Mouse (Mus musculus): ENCODE measurements around the gene Rab5if. TPM values are rescaled to one million over a fixed set of nuclear protein-coding genes. Genes with fewer than 3 reads are reported as not detected.
A peak's percentile ranks its signal among the peaks of the same experiment; 100 is the strongest.
"Not testable (repeated sequence)": the region's sequence is repeated elsewhere in the genome, so short reads cannot be mapped to it uniquely, and the experiment has no call there.

Rab5if gene
- 113 and 160 TPM in 2 replicates for polyA plus RNA-seq (2012; rRNA removed)

GRCm38 (mm10) chr2:156862772-156863486 lies at the start of gene Rab5if:
TSS of gene Rab5if (plus strand) at chr2:156863128.
- H3K4me1 ChIP-seq (replicated peaks; ENCODE audit: control insufficient read depth, insufficient read depth, low read length), result peaks cover 8% of the 10 kb centered on the region
- peak; percentile 63 for TF ChIP-seq CTCF (IDR thresholded peaks at IDR 0.05; ENCODE audit: borderline replicate concordance, control insufficient read depth, extremely low read depth, insufficient read depth, low read length, poor library complexity)
- peak; percentile 74 for TF ChIP-seq POLR2A (IDR thresholded peaks at IDR 0.05; ENCODE audit: control insufficient read depth, extremely low read depth, insufficient read depth, low read length, poor library complexity)
- under 1% methylated on average over 94 of the region's 98 CpGs for WGBS
- H3K4me3 ChIP-seq (ENCODE audit: control insufficient read depth, insufficient read depth, low read length), result peak within 1 kb of the TSS; percentile 72
- H3K36me3 ChIP-seq (ENCODE audit: control insufficient read depth, insufficient read depth, low read length), result peaks cover 9% of the 10 kb centered on the region
- DNase-seq, result peak; percentile 98
- peak within 1 kb of the TSS; percentile 79 for H3K27ac ChIP-seq (ENCODE audit: control insufficient read depth, insufficient read depth, low read length)
- no peaks in the 10 kb centered on the region for H3K27me3 ChIP-seq (ENCODE audit: control insufficient read depth, insufficient read depth, low read length)

DNA sequence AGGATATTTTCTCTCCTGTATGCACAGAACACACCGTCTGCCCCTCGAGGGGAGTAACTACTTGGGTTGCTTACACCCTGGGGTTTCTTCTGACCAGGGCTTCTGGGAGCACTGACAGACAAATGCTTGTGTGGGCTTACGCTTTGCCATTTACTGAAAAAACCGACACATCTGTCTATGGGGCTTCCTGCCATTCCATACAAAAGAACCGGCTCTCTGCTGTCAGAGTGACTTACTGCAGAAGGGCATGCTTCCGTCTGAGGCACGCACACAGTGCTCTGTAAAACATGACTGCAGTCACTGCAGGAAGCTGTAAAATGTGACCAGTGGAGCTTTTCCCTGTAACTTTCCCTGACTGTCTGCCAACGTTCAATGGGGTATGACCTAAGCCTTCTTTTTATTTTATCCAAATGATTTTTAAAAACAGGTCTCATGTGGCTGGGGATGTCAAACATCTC lies 48.6 kb upstream of the Rab5if start:
- Histone ChIP-seq H3K27ac (ENCODE audit: control insufficient read depth, insufficient read depth, low read length) (no peak overlapping the region), H3K4me1 (replicated peaks; ENCODE audit: control insufficient read depth, insufficient read depth, low read length) (no peaks in the 10 kb centered on the region), H3K36me3 (ENCODE audit: control insufficient read depth, insufficient read depth, low read length) (no peaks in the 10 kb centered on the region), H3K27me3 (ENCODE audit: control insufficient read depth, insufficient read depth, low read length) (no peaks in the 10 kb centered on the region), H3K4me3 (ENCODE audit: control insufficient read depth, insufficient read depth, low read length) (no peak overlapping the region)
- no peak for TF ChIP-seq CTCF (IDR thresholded peaks at IDR 0.05; ENCODE audit: borderline replicate concordance, control insufficient read depth, extremely low read depth, insufficient read depth, low read length, poor library complexity)
- TF ChIP-seq POLR2A (IDR thresholded peaks at IDR 0.05; ENCODE audit: control insufficient read depth, extremely low read depth, insufficient read depth, low read length, poor library complexity), result no peak
- no peak for DNase-seq
- 21% methylated on average over 8 of the region's 8 CpGs for WGBS

- Histone ChIP-seq H3K27ac (ENCODE audit: control insufficient read depth, insufficient read depth, low read length) (no peak overlapping the region), H3K27me3 (ENCODE audit: control insufficient read depth, insufficient read depth, low read length) (no peaks in the 10 kb centered on the region), H3K4me3 (ENCODE audit: control insufficient read depth, insufficient read depth, low read length) (no peak overlapping the region), H3K36me3 (ENCODE audit: control insufficient read depth, insufficient read depth, low read length) (no peaks in the 10 kb centered on the region), H3K4me1 (replicated peaks; ENCODE audit: control insufficient read depth, insufficient read depth, low read length) (no peaks in the 10 kb centered on the region)
- TF ChIP-seq POLR2A (IDR thresholded peaks at IDR 0.05; ENCODE audit: control insufficient read depth, extremely low read depth, insufficient read depth, low read length, poor library complexity) (no peak), CTCF (IDR thresholded peaks at IDR 0.05; ENCODE audit: borderline replicate concordance, control insufficient read depth, extremely low read depth, insufficient read depth, low read length, poor library complexity) (no peak)
- WGBS, result 71% methylated on average over 5 of the region's 5 CpGs
- no peak for DNase-seq
Measured at GRCm38 (mm10) chr2:156814893-156815292, 48.0 kb upstream of the Rab5if start.

DNA sequence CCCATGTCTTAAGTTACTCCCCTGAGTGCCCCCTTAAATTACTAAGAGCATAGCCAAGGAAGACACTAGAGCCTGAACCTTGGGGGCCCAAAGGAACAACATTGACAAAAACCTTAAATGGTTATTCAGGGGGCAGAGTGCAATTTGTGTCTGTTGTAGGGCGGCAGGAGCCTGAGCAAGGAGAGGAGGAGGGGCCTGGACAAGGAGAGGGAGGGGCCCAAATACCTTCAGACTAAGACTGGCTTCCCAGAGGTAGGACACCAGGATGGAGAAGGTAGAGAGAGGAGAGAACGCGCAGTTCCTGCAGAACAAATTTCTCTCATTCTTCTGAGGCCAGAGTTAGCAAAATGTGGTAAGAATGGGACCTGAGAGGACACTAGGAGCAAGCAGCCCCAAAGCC lies 47.5 kb upstream of the Rab5if start:
- H3K27me3 ChIP-seq (ENCODE audit: control insufficient read depth, insufficient read depth, low read length), result no peaks in the 10 kb centered on the region
- DNase-seq, result no peak
- no peak overlapping the region for H3K27ac ChIP-seq (ENCODE audit: control insufficient read depth, insufficient read depth, low read length)
- no peak overlapping the region for H3K4me3 ChIP-seq (ENCODE audit: control insufficient read depth, insufficient read depth, low read length)
- 97% methylated on average over 3 of the region's 3 CpGs for WGBS
- H3K36me3 ChIP-seq (ENCODE audit: control insufficient read depth, insufficient read depth, low read length), result no peaks in the 10 kb centered on the region
- no peaks in the 10 kb centered on the region for H3K4me1 ChIP-seq (replicated peaks; ENCODE audit: control insufficient read depth, insufficient read depth, low read length)
- TF ChIP-seq POLR2A (IDR thresholded peaks at IDR 0.05; ENCODE audit: control insufficient read depth, extremely low read depth, insufficient read depth, low read length, poor library complexity) (no peak), CTCF (IDR thresholded peaks at IDR 0.05; ENCODE audit: borderline replicate concordance, control insufficient read depth, extremely low read depth, insufficient read depth, low read length, poor library complexity) (no peak)

GRCm38 (mm10) chr2:156816116-156816515 lies 46.8 kb upstream of the Rab5if start:
- Histone ChIP-seq H3K4me3 (ENCODE audit: control insufficient read depth, insufficient read depth, low read length) (no peak overlapping the region), H3K36me3 (ENCODE audit: control insufficient read depth, insufficient read depth, low read length) (no peaks in the 10 kb centered on the region), H3K4me1 (replicated peaks; ENCODE audit: control insufficient read depth, insufficient read depth, low read length) (no peaks in the 10 kb centered on the region), H3K27ac (ENCODE audit: control insufficient read depth, insufficient read depth, low read length) (no peak overlapping the region), H3K27me3 (ENCODE audit: control insufficient read depth, insufficient read depth, low read length) (no peaks in the 10 kb centered on the region)
- DNase-seq, result no peak
- WGBS, result 89% methylated on average over 1 of the region's 1 CpGs
- TF ChIP-seq POLR2A (IDR thresholded peaks at IDR 0.05; ENCODE audit: control insufficient read depth, extremely low read depth, insufficient read depth, low read length, poor library complexity) (no peak), CTCF (IDR thresholded peaks at IDR 0.05; ENCODE audit: borderline replicate concordance, control insufficient read depth, extremely low read depth, insufficient read depth, low read length, poor library complexity) (no peak)

- WGBS, result 91% methylated on average over 6 of the region's 6 CpGs
- H3K4me1 ChIP-seq (replicated peaks; ENCODE audit: control insufficient read depth, insufficient read depth, low read length); H3K4me3 ChIP-seq (ENCODE audit: control insufficient read depth, insufficient read depth, low read length); H3K27ac ChIP-seq (ENCODE audit: control insufficient read depth, insufficient read depth, low read length); H3K27me3 ChIP-seq (ENCODE audit: control insufficient read depth, insufficient read depth, low read length); DNase-seq; H3K36me3 ChIP-seq (ENCODE audit: control insufficient read depth, insufficient read depth, low read length): not testable (repeated sequence)
Measured at GRCm38 (mm10) chr2:156825128-156825527, 37.8 kb upstream of the Rab5if start.

GRCm38 (mm10) chr2:156834336-156834735 lies 28.6 kb upstream of the Rab5if start:
- Histone ChIP-seq H3K27ac (ENCODE audit: control insufficient read depth, insufficient read depth, low read length) (no peak overlapping the region), H3K36me3 (ENCODE audit: control insufficient read depth, insufficient read depth, low read length) (no peaks in the 10 kb centered on the region), H3K27me3 (ENCODE audit: control insufficient read depth, insufficient read depth, low read length) (no peaks in the 10 kb centered on the region), H3K4me1 (replicated peaks; ENCODE audit: control insufficient read depth, insufficient read depth, low read length) (peaks cover 3% of the 10 kb centered on the region), H3K4me3 (ENCODE audit: control insufficient read depth, insufficient read depth, low read length) (no peak overlapping the region)
- no peak for TF ChIP-seq POLR2A (IDR thresholded peaks at IDR 0.05; ENCODE audit: control insufficient read depth, extremely low read depth, insufficient read depth, low read length, poor library complexity)
- no peak for TF ChIP-seq CTCF (IDR thresholded peaks at IDR 0.05; ENCODE audit: borderline replicate concordance, control insufficient read depth, extremely low read depth, insufficient read depth, low read length, poor library complexity)
- 98% methylated on average over 11 of the region's 11 CpGs for WGBS
- DNase-seq, result no peak
